Mouse (Mus musculus) CD8-positive naive resting alpha-beta T cell, adult 57 days (primary cell): ENCODE results near the gene Lipt1. TPM values are rescaled to one million over a fixed set of nuclear protein-coding genes. Genes with fewer than 3 reads are reported as not detected.

Source experiments
- total RNA-seq: library from RNA; stranded (reverse); gene quantifications from one replicate; pipeline ENCODE4 v1.2.4, GENCODE M21; 2023

Gene Lipt1
- 2.8 TPM for total RNA-seq

DNA sequence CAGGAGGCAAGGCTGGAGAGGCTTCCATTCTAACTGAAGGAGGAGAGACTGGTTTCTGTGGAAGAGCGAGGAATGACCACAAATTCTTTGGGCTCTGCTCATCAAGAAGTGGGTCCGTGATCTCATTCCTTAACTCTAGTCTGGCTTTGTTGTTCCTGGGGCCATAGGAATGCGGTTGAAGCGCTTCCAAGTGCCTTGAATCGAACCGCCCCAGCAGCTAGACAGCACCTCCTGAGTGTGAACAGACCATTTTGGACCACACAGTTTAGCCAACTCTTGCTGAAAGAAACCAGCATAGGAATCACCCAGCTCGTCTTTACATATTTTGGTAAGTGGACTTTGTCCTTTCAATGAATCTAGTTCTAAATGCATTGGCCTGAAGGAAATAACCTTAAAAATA is at the start of gene Lipt1:
Gene Lipt1 (plus strand): TSS at position 35 of the 400 bp plus-strand sequence.

DNA sequence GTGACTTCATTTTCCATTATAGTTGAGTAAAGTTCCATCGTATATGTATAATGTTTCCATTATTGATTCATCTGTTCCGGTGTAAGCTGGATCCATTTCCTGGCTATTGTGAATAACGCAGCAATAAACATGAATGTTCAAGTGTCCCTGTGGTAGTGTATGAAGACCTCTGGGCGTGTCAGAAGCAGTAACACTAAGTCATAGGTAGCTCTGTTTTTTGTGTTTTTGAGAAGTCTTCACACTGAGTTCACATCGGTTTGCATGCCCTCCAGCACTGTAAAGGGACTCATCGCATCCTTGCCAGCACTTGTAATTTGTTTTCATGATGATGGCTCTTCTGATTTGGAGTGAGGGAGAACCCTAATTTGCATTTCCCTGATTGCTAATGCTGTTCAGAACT is 5.3 kb upstream of the Lipt1 start, which contains the start of gene Tsga10:
Gene Tsga10 (minus strand): TSS at position 144 of the 400 bp plus-strand sequence.

DNA sequence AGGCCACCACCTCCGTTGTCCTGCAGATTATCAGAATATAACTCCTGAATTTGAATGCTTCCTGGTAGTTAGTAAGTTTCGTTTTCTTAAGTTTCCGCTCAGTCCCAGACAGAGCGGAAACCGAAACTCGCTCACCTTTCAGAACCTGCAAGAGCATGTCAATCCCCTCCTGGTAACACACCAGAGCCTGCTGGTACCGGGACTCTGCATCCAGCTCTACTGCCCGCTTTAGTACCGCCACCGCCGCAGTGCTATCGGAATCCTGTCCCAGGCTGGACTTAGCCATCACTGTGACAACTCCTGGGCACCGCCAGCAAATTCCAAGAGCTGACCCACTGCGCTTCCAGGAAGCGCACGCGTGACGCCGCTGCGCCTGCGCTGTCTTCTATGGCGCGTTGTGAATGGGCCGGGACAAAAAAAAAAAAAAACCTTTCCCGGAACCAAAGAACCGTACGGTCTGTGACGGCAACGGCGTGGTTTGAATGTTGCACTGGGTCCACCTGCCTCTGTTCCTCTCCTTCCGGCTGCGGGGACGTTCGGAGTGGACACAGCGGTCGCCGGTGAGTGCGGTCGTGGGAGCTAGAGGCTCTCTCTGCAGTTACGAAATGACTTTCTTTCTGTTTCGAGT is 18.6 kb downstream of the Lipt1 start, which contains the start of the genes Mitd1 and Mrpl30:
Gene Mitd1 (minus strand): TSS at position 387 of the 628 bp plus-strand sequence.
Gene Mrpl30 (plus strand): TSS at position 453 of the 628 bp plus-strand sequence.

GRCm38 (mm10) chr1:37916393-37916792 is 44.9 kb downstream of the Lipt1 start, which contains the start of gene Lyg2:
Gene Lyg2 (minus strand): TSS chr1:37916493.

Other genes with a start within 250 kb of the Lipt1 start
- gene 2010300C02Rik, start 151.7 kb upstream of the Lipt1 start, total RNA-seq, result 0.55 TPM
- gene Tsga10, start 5.3 kb upstream of the Lipt1 start, total RNA-seq, result 3.0 TPM
- gene Mitd1, start 18.7 kb downstream of the Lipt1 start, total RNA-seq, result 31.6 TPM
- 146 TPM for gene Mrpl30, start 18.7 kb downstream of the Lipt1 start, total RNA-seq
- not detected for gene Lyg2, start 44.8 kb downstream of the Lipt1 start, total RNA-seq
- not detected for gene Lyg1, start 86.0 kb downstream of the Lipt1 start, total RNA-seq
- 74.5 TPM for gene Txndc9, start 126.2 kb downstream of the Lipt1 start, total RNA-seq
- 49.0 TPM for gene Eif5b, start 126.3 kb downstream of the Lipt1 start, total RNA-seq